Mouse (Mus musculus) midbrain, embryonic 13.5 days (tissue): ENCODE measurements at regions not wholly inside any gene's neighbourhood (a gene's known extent, or its start where the extent isn't known, plus 50 kb on each side); places are given as distances from the start of the nearest gene placed in this dataset.

Experiments
- ATAC-seq: fragments of 200-750 bp; cut with Nextera tagmentation; 2 replicates; pipeline ENCODE4 v1.8.0; 2017; ENCODE audit warnings: mild to moderate bottlenecking, moderate TSS enrichment, moderate library complexity
- H3K27ac ChIP-seq: fragments of 300-500 bp; sonication (generic); 2 replicates; pipeline ENCODE4 v1.5.1; 2015; ENCODE audit warnings: inconsistent platforms, mild to moderate bottlenecking, moderate library complexity
- H3K27me3 ChIP-seq: fragments of 300-500 bp; sonication (generic); 2 replicates; pipeline ENCODE4 v1.6.1; 2015; ENCODE audit warnings: mild to moderate bottlenecking, inconsistent platforms
- H3K36me3 ChIP-seq: fragments of 300-500 bp; sonication (generic); 2 replicates; pipeline ENCODE4 v1.6.1; 2015; ENCODE audit warnings: mild to moderate bottlenecking, inconsistent platforms
- H3K4me1 ChIP-seq: fragments of 300-500 bp; sonication (generic); replicated peaks from 2 replicates; pipeline ENCODE4 v1.6.1; 2015; ENCODE audit warnings: inconsistent platforms
- H3K4me2 ChIP-seq: fragments of 300-500 bp; sonication (generic); replicated peaks from 2 replicates; pipeline ENCODE4 v1.6.1; 2015; ENCODE audit warnings: moderate library complexity, mild to moderate bottlenecking, inconsistent platforms
- H3K4me3 ChIP-seq: fragments of 300-500 bp; sonication (generic); replicated peaks from 2 replicates; pipeline ENCODE4 v1.5.1; 2015; ENCODE audit warnings: mild to moderate bottlenecking, inconsistent platforms
- H3K9ac ChIP-seq: fragments of 300-500 bp; sonication (generic); replicated peaks from 2 replicates; pipeline ENCODE4 v1.6.1; 2015; ENCODE audit warnings: mild to moderate bottlenecking, inconsistent platforms
- H3K9me3 ChIP-seq: fragments of 300-500 bp; sonication (generic); 2 replicates; pipeline ENCODE4 v1.6.1; 2016; ENCODE audit warnings: mild to moderate bottlenecking, inconsistent platforms
- WGBS: fragments of 180-500 bp; shearing (Covaris S2); methylation state at CpG from one replicate; pipeline ENCODE4 v1.1.7; 2015; 5-methylcytosine and 5-hydroxymethylcytosine counted together

GRCm38 (mm10) chr5:91739433-91740158, 222.2 kb downstream of the Parm1 start:
- Histone ChIP-seq H3K9ac (no peak overlapping the region), H3K27me3 (peaks cover 4% of the 10 kb centered on the region; the same call in 1 of the 2 replicates), H3K9me3 (no peaks in the 10 kb centered on the region), H3K4me1 (no peaks in the 10 kb centered on the region), H3K27ac (no peak overlapping the region), H3K4me3 (no peak overlapping the region), H3K4me2 (no peak overlapping the region), H3K36me3 (no peaks in the 10 kb centered on the region)
- no peak for ATAC-seq
- WGBS, result 82% methylated on average over 16 of the region's 16 CpGs

GRCm38 (mm10) chr5:91732002-91732401, 214.6 kb downstream of the Parm1 start:
- Histone ChIP-seq H3K4me3 (no peak overlapping the region), H3K9me3 (no peaks in the 10 kb centered on the region), H3K4me1 (peaks cover 4% of the 10 kb centered on the region; the same call in 1 of the 2 replicates), H3K36me3 (no peaks in the 10 kb centered on the region), H3K27me3 (peaks cover 52% of the 10 kb centered on the region), H3K9ac (no peak overlapping the region), H3K27ac (no peak overlapping the region), H3K4me2 (no peak overlapping the region)
- WGBS, result 86% methylated on average over 5 of the region's 5 CpGs
- no peak for ATAC-seq

GRCm38 (mm10) chr5:91731155-91731554, 213.7 kb downstream of the Parm1 start:
- Histone ChIP-seq H3K27me3 (peaks cover 61% of the 10 kb centered on the region), H3K9me3 (no peaks in the 10 kb centered on the region), H3K4me2 (no peak overlapping the region), H3K9ac (no peak overlapping the region), H3K36me3 (no peaks in the 10 kb centered on the region), H3K4me1 (peaks cover 4% of the 10 kb centered on the region; the same call in 1 of the 2 replicates), H3K4me3 (no peak overlapping the region), H3K27ac (no peak overlapping the region)
- ATAC-seq, result no peak
- WGBS, result 76% methylated on average over 5 of the region's 5 CpGs

- peaks cover 4% of the 10 kb centered on the region; the same call in 1 of the 2 replicates for H3K4me1 ChIP-seq
- H3K36me3 ChIP-seq, result no peaks in the 10 kb centered on the region
- H3K4me2 ChIP-seq, result no peak overlapping the region
- H3K9me3 ChIP-seq, result no peaks in the 10 kb centered on the region
- H3K9ac ChIP-seq, result no peak overlapping the region
- H3K27me3 ChIP-seq, result peaks cover 73% of the 10 kb centered on the region
- no peak overlapping the region for H3K27ac ChIP-seq
- no peak overlapping the region for H3K4me3 ChIP-seq
- WGBS, result 47% methylated on average over 3 of the region's 3 CpGs
- no peak for ATAC-seq
These were observed 212.5 kb downstream of the Parm1 start for GRCm38 (mm10) chr5:91729868-91730267.

- no peak overlapping the region for H3K4me2 ChIP-seq
- WGBS, result 18% methylated on average over 4 of the region's 4 CpGs
- no peaks in the 10 kb centered on the region for H3K9me3 ChIP-seq
- peaks cover 71% of the 10 kb centered on the region for H3K27me3 ChIP-seq
- peak; percentile 83; the same call in 1 of the 2 replicates for ATAC-seq
- H3K4me1 ChIP-seq, result peaks cover 4% of the 10 kb centered on the region; the same call in 1 of the 2 replicates
- H3K9ac ChIP-seq, result no peak overlapping the region
- no peak overlapping the region for H3K4me3 ChIP-seq
- H3K36me3 ChIP-seq, result no peaks in the 10 kb centered on the region
- no peak overlapping the region for H3K27ac ChIP-seq
These were observed 212.0 kb downstream of the Parm1 start for GRCm38 (mm10) chr5:91729415-91729814.

GRCm38 (mm10) chr5:91727448-91727847, 210.0 kb downstream of the Parm1 start:
- ATAC-seq, result no peak
- Histone ChIP-seq H3K36me3 (no peaks in the 10 kb centered on the region), H3K9ac (no peak overlapping the region), H3K27me3 (peaks cover 66% of the 10 kb centered on the region), H3K4me3 (no peak overlapping the region), H3K9me3 (no peaks in the 10 kb centered on the region), H3K27ac (no peak overlapping the region), H3K4me2 (no peak overlapping the region), H3K4me1 (peaks cover 17% of the 10 kb centered on the region)
- WGBS, result 51% methylated on average over 2 of the region's 2 CpGs

- Histone ChIP-seq H3K4me3 (no peak overlapping the region), H3K4me2 (no peak overlapping the region), H3K36me3 (no peaks in the 10 kb centered on the region), H3K9me3 (no peaks in the 10 kb centered on the region), H3K27me3 (peaks cover 66% of the 10 kb centered on the region), H3K4me1 (peaks cover 19% of the 10 kb centered on the region), H3K27ac (no peak overlapping the region), H3K9ac (no peak overlapping the region)
- no peak for ATAC-seq
- WGBS, result 85% methylated on average over 6 of the region's 6 CpGs
These were observed 208.7 kb downstream of the Parm1 start for GRCm38 (mm10) chr5:91726118-91726500.

- 83% methylated on average over 4 of the region's 4 CpGs for WGBS
- no peak for ATAC-seq
These were observed 208.1 kb downstream of the Parm1 start for GRCm38 (mm10) chr5:91725380-91726117.

GRCm38 (mm10) chr5:91724881-91725280, 207.5 kb downstream of the Parm1 start:
- 96% methylated on average over 1 of the region's 1 CpGs for WGBS
- Histone ChIP-seq H3K27ac (no peak overlapping the region), H3K4me1 (peaks cover 19% of the 10 kb centered on the region), H3K4me3 (no peak overlapping the region), H3K36me3 (no peaks in the 10 kb centered on the region), H3K4me2 (no peak overlapping the region), H3K9me3 (no peaks in the 10 kb centered on the region), H3K27me3 (peaks cover 75% of the 10 kb centered on the region), H3K9ac (no peak overlapping the region)
- ATAC-seq, result no peak

More at GRCm38 (mm10) chr5:91725380-91726117, 208.1 kb downstream of the Parm1 start:
- peaks cover 19% of the 10 kb centered on the region for H3K4me1 ChIP-seq
- no peak overlapping the region for H3K4me2 ChIP-seq
- no peak overlapping the region for H3K9ac ChIP-seq
- no peak overlapping the region for H3K4me3 ChIP-seq
- no peaks in the 10 kb centered on the region for H3K36me3 ChIP-seq
- peaks cover 68% of the 10 kb centered on the region for H3K27me3 ChIP-seq
- no peaks in the 10 kb centered on the region for H3K9me3 ChIP-seq
- H3K27ac ChIP-seq, result no peak overlapping the region

- no peak overlapping the region for H3K4me3 ChIP-seq
- WGBS, result 43% methylated on average over 1 of the region's 1 CpGs
- no peak overlapping the region for H3K9ac ChIP-seq
- H3K9me3 ChIP-seq, result no peaks in the 10 kb centered on the region
- peaks cover 15% of the 10 kb centered on the region for H3K4me1 ChIP-seq
- no peak overlapping the region for H3K27ac ChIP-seq
- no peaks in the 10 kb centered on the region for H3K36me3 ChIP-seq
- ATAC-seq, result 0 out of 2 replicates have a peak, but pooled peaks have one; percentile 45
- peaks cover 86% of the 10 kb centered on the region for H3K27me3 ChIP-seq
- H3K4me2 ChIP-seq, result no peak overlapping the region
These were observed 206.0 kb downstream of the Parm1 start for GRCm38 (mm10) chr5:91723416-91723815.

- H3K4me2 ChIP-seq, result no peak overlapping the region
- no peaks in the 10 kb centered on the region for H3K9me3 ChIP-seq
- peak; percentile 75 for ATAC-seq
- WGBS, result 5% methylated on average over 5 of the region's 5 CpGs
- H3K36me3 ChIP-seq, result no peaks in the 10 kb centered on the region
- no peak overlapping the region for H3K27ac ChIP-seq
- no peak overlapping the region for H3K4me3 ChIP-seq
- peaks cover 83% of the 10 kb centered on the region for H3K27me3 ChIP-seq
- H3K4me1 ChIP-seq, result peaks cover 15% of the 10 kb centered on the region
- no peak overlapping the region for H3K9ac ChIP-seq
These were observed 205.6 kb downstream of the Parm1 start for GRCm38 (mm10) chr5:91722982-91723381.

GRCm38 (mm10) chr5:91722403-91722802, 205.0 kb downstream of the Parm1 start:
- Histone ChIP-seq H3K36me3 (no peaks in the 10 kb centered on the region), H3K4me3 (no peak overlapping the region), H3K27ac (no peak overlapping the region), H3K4me1 (peaks cover 18% of the 10 kb centered on the region), H3K9me3 (no peaks in the 10 kb centered on the region), H3K27me3 (peaks cover 82% of the 10 kb centered on the region), H3K4me2 (no peak overlapping the region), H3K9ac (no peak overlapping the region)
- WGBS, result 54% methylated on average over 5 of the region's 5 CpGs
- ATAC-seq, result no peak
